Mouse (Mus musculus) limb, embryonic 15.5 days (tissue): ENCODE measurements around the gene Nadk. TPM values are rescaled to one million over a fixed set of nuclear protein-coding genes. Genes with fewer than 3 reads are reported as not detected.

Experiments
- ATAC-seq: fragments of 200-750 bp; cut with Nextera tagmentation; 2 replicates; pipeline ENCODE4 v1.8.0; 2017; ENCODE audit warnings: low read depth, moderate TSS enrichment; ENCODE audit not compliant: insufficient number of reproducible peaks, low FRiP score, low TSS enrichment
- H3K27ac ChIP-seq: fragments of 300-500 bp; sonication (generic); 2 replicates; pipeline ENCODE4 v1.5.1; 2015; ENCODE audit warnings: moderate library complexity, mild to moderate bottlenecking, inconsistent platforms
- H3K27me3 ChIP-seq: fragments of 300-500 bp; sonication (generic); 2 replicates; pipeline ENCODE4 v1.6.1; 2015; ENCODE audit warnings: inconsistent platforms
- H3K36me3 ChIP-seq: fragments of 300-500 bp; sonication (generic); 2 replicates; pipeline ENCODE4 v1.6.1; 2015; ENCODE audit warnings: inconsistent platforms
- H3K4me1 ChIP-seq: fragments of 300-500 bp; sonication (generic); 2 replicates; pipeline ENCODE4 v1.6.1; 2015; ENCODE audit warnings: inconsistent platforms
- H3K4me2 ChIP-seq: fragments of 300-500 bp; sonication (generic); 2 replicates; pipeline ENCODE4 v1.6.1; 2015; ENCODE audit warnings: mild to moderate bottlenecking, inconsistent platforms
- H3K4me3 ChIP-seq: fragments of 300-500 bp; sonication (generic); 2 replicates; pipeline ENCODE4 v1.5.1; 2015; ENCODE audit warnings: mild to moderate bottlenecking, inconsistent platforms
- H3K9ac ChIP-seq: fragments of 300-500 bp; sonication (generic); 2 replicates; pipeline ENCODE4 v1.6.1; 2015; ENCODE audit warnings: inconsistent platforms
- H3K9me3 ChIP-seq: fragments of 300-500 bp; sonication (generic); 2 replicates; pipeline ENCODE4 v1.6.1; 2016; ENCODE audit warnings: inconsistent platforms
- WGBS: fragments of 180-500 bp; shearing (Covaris S2); methylation state at CpG from one replicate; pipeline ENCODE4 v1.1.7; 2015; 5-methylcytosine and 5-hydroxymethylcytosine counted together
- polyA plus RNA-seq: library from polyadenylated mRNA; unstranded; fragments of >200 nt; fragmentation: Nextera tagmentation; extraction: Ambion mirVana; gene quantifications from 2 replicates; pipeline ENCODE4 v1.2.1, GENCODE M21; 2015

Gene Nadk
- polyA plus RNA-seq, 1 experiment from 2014 or later: 85.7 TPM

- Histone ChIP-seq H3K36me3 (peaks cover 77% of the 10 kb centered on the region), H3K27ac (no peak overlapping the region), H3K4me1 (no peaks in the 10 kb centered on the region), H3K4me3 (no peak overlapping the region), H3K4me2 (no peak overlapping the region), H3K9ac (no peak overlapping the region), H3K27me3 (no peaks in the 10 kb centered on the region), H3K9me3 (no peaks in the 10 kb centered on the region)
- 95% methylated on average over 3 of the region's 3 CpGs for WGBS
- ATAC-seq: no peak
Observed at GRCm38 (mm10) chr4:155613264-155613663, 51.1 kb downstream of the Nadk start.

- H3K4me2 ChIP-seq: no peak overlapping the region
- no peaks in the 10 kb centered on the region for H3K4me1 ChIP-seq
- ATAC-seq: no peak
- H3K27ac ChIP-seq: no peak overlapping the region
- H3K9me3 ChIP-seq: no peaks in the 10 kb centered on the region
- 94% methylated on average over 5 of the region's 5 CpGs for WGBS
- H3K36me3 ChIP-seq: peaks cover 84% of the 10 kb centered on the region
- no peak overlapping the region for H3K9ac ChIP-seq
- H3K27me3 ChIP-seq: no peaks in the 10 kb centered on the region
- no peak overlapping the region for H3K4me3 ChIP-seq
Observed at GRCm38 (mm10) chr4:155618321-155618720, 56.1 kb downstream of the Nadk start.

GRCm38 (mm10) chr4:155624338-155625291, 62.4 kb downstream of the Nadk start, which contains the start of gene Cdk11b:
TSS of gene Cdk11b (plus strand) at chr4:155624854.
- Histone ChIP-seq H3K36me3 (peaks cover 49% of the 10 kb centered on the region), H3K9me3 (no peaks in the 10 kb centered on the region), H3K4me1 (peaks cover 7% of the 10 kb centered on the region), H3K9ac (peak within 1 kb of the TSS; percentile 82), H3K4me3 (peak within 1 kb of the TSS; percentile 100), H3K27ac (peak within 1 kb of the TSS; percentile 96), H3K4me2 (peak within 1 kb of the TSS; percentile 66), H3K27me3 (no peaks in the 10 kb centered on the region)
- ATAC-seq: peak; percentile 100
- WGBS: under 1% methylated on average over 83 of the region's 84 CpGs

- peaks cover 68% of the 10 kb centered on the region for H3K36me3 ChIP-seq
- peaks cover 1% of the 10 kb centered on the region; the same call in 1 of the 2 replicates for H3K4me1 ChIP-seq
- no peak overlapping the region for H3K4me2 ChIP-seq
- no peaks in the 10 kb centered on the region for H3K9me3 ChIP-seq
- H3K27ac ChIP-seq: no peak overlapping the region
- no peaks in the 10 kb centered on the region for H3K27me3 ChIP-seq
- H3K4me3 ChIP-seq: no peak overlapping the region
- ATAC-seq: no peak
- 87% methylated on average over 6 of the region's 6 CpGs for WGBS
- no peak overlapping the region for H3K9ac ChIP-seq
Observed at GRCm38 (mm10) chr4:155630267-155630666, 68.1 kb downstream of the Nadk start.

- H3K36me3 ChIP-seq: peaks cover 84% of the 10 kb centered on the region
- H3K4me1 ChIP-seq: no peaks in the 10 kb centered on the region
- H3K9me3 ChIP-seq: no peaks in the 10 kb centered on the region
- no peak overlapping the region for H3K9ac ChIP-seq
- H3K4me2 ChIP-seq: no peak overlapping the region
- no peak overlapping the region for H3K4me3 ChIP-seq
- no peaks in the 10 kb centered on the region for H3K27me3 ChIP-seq
- no peak overlapping the region for H3K27ac ChIP-seq
- no peak for ATAC-seq
Observed at GRCm38 (mm10) chr4:155635766-155636499, 73.8 kb downstream of the Nadk start.

Other genes starting within 250 kb of the Nadk start
- gene Prkcz, start 201.0 kb upstream of the Nadk start, polyA plus RNA-seq: 10.5 and 10.6 TPM in 2 replicates
- gene Gabrd, start 164.3 kb upstream of the Nadk start, polyA plus RNA-seq: 0.19 and 0.36 TPM in 2 replicates
- gene Cfap74, start 153.2 kb upstream of the Nadk start, polyA plus RNA-seq: 3.7 and 4.9 TPM in 2 replicates
- 0.79 and 1.1 TPM in 2 replicates for gene Tmem52, start 93.3 kb upstream of the Nadk start, polyA plus RNA-seq
- 391 and 399 TPM in 2 replicates for gene Gnb1, start 71.0 kb upstream of the Nadk start, polyA plus RNA-seq
- gene Slc35e2, start 39.0 kb downstream of the Nadk start, polyA plus RNA-seq: 6.8 and 7.4 TPM in 2 replicates
- gene Cdk11b, start 62.5 kb downstream of the Nadk start, polyA plus RNA-seq: 58.8 and 59.9 TPM in 2 replicates
- not detected in 2 replicates for gene Gm10563, start 83.0 kb downstream of the Nadk start, polyA plus RNA-seq
- 23.7 and 36.9 TPM in 2 replicates for gene Mmp23, start 91.0 kb downstream of the Nadk start, polyA plus RNA-seq
- 30.1 and 34.3 TPM in 2 replicates for gene Mib2, start 106.8 kb downstream of the Nadk start, polyA plus RNA-seq
- gene Fndc10, start 132.0 kb downstream of the Nadk start, polyA plus RNA-seq: 11.1 and 11.5 TPM in 2 replicates
- 132 and 139 TPM in 2 replicates for gene Ssu72, start 142.4 kb downstream of the Nadk start, polyA plus RNA-seq
- gene Tmem240, start 172.4 kb downstream of the Nadk start, polyA plus RNA-seq: 0.94 and 1.3 TPM in 2 replicates
- gene Atad3a, start 198.7 kb downstream of the Nadk start, polyA plus RNA-seq: 84.1 and 91.5 TPM in 2 replicates
- 17.6 and 21.3 TPM in 2 replicates for gene Vwa1, start 212.3 kb downstream of the Nadk start, polyA plus RNA-seq
- gene Tmem88b, start 223.5 kb downstream of the Nadk start, polyA plus RNA-seq: 0.38 and 0.52 TPM in 2 replicates
- gene Ankrd65, start 228.1 kb downstream of the Nadk start, polyA plus RNA-seq: not detected in 2 replicates
- 169 and 184 TPM in 2 replicates for gene Mrpl20, start 240.5 kb downstream of the Nadk start, polyA plus RNA-seq